Mouse (Mus musculus): Measurements from ENCODE around the gene Rhbdf2. TPM values are rescaled to one million over a fixed set of nuclear protein-coding genes. Genes with fewer than 3 reads are reported as not detected.

Gene Rhbdf2
- polyA plus RNA-seq, 1 experiment from 2014 or later: 1.7 TPM

DNA sequence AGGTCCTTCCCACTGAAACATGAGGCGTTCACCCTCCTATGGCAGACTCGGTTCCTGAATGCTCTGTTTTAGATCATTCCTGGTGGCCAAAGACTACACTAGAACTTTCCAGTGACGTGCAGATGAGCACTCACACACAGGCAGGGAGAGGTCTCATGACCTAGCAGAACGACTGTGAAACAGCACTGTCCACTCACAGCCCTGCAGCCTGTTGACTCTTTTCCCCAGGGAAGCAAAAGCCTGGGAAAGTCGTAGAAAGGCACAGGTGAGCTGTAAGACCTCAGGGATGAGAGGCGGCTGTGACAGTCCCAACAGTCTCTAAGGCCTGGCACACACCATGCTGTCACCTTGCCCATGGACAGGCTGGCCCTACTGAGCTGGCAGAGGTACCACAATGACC, 70.5 kb downstream of the Rhbdf2 start:
- no peaks in the 10 kb centered on the region for H3K9me3 ChIP-seq (ENCODE audit: control insufficient read depth, low read length)
- 0 out of 2 replicates have a peak overlapping the region, but pooled peaks have one; percentile 10 for H3K9ac ChIP-seq (ENCODE audit: low read depth, low read length)
- H3K4me2 ChIP-seq (ENCODE audit: low read length): no peak overlapping the region
- H3K27me3 ChIP-seq (replicated peaks; ENCODE audit: control insufficient read depth, insufficient read depth, low read length): no peaks in the 10 kb centered on the region
- 75% methylated on average over 6 of the region's 6 CpGs for WGBS
- peak overlapping the region; percentile 1; the same call in 1 of the 2 replicates for H3K27ac ChIP-seq (ENCODE audit: low read depth, low read length)
- peaks cover 27% of the 10 kb centered on the region for H3K4me1 ChIP-seq (ENCODE audit: control insufficient read depth, insufficient read depth, low read depth, low read length)
- ATAC-seq: no peak
- H3K36me3 ChIP-seq (ENCODE audit: control insufficient read depth, insufficient read depth, low read length): no peaks in the 10 kb centered on the region
- no peak overlapping the region for H3K4me3 ChIP-seq (ENCODE audit: low read length)

DNA sequence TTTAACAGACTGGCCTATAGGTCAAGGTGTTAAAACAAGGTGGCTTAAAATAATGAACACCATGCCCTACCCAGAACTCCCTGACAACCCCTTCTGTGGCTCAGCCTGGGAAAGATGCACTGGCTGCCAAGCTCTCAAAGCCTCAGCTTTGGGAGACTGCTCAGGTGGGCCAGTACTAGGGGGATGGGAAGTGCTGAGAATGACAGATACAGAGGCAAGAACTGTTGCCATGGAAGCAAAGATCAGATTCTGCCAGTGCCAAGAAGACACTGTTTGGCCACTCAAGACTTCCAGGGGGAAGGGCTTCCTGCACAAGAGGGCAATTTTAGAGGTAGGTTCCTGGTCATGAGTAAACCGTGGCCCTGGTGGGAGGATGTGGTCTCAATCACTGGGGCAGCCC, 71.2 kb downstream of the Rhbdf2 start:
- H3K9ac ChIP-seq (ENCODE audit: low read depth, low read length): no peak overlapping the region
- no peaks in the 10 kb centered on the region for H3K36me3 ChIP-seq (ENCODE audit: control insufficient read depth, insufficient read depth, low read length)
- H3K27ac ChIP-seq (ENCODE audit: low read depth, low read length): peak overlapping the region; percentile 1; the same call in 1 of the 2 replicates
- WGBS: 50% methylated on average over 1 of the region's 1 CpGs
- no peaks in the 10 kb centered on the region for H3K9me3 ChIP-seq (ENCODE audit: control insufficient read depth, low read length)
- H3K27me3 ChIP-seq (replicated peaks; ENCODE audit: control insufficient read depth, insufficient read depth, low read length): no peaks in the 10 kb centered on the region
- H3K4me2 ChIP-seq (ENCODE audit: low read length): no peak overlapping the region
- peak; percentile 17; the same call in 1 of the 2 replicates for ATAC-seq
- peaks cover 30% of the 10 kb centered on the region for H3K4me1 ChIP-seq (ENCODE audit: control insufficient read depth, insufficient read depth, low read depth, low read length)
- H3K4me3 ChIP-seq (ENCODE audit: low read length): no peak overlapping the region

- H3K27me3 ChIP-seq (replicated peaks; ENCODE audit: control insufficient read depth, insufficient read depth, low read length): no peaks in the 10 kb centered on the region
- no peak overlapping the region for H3K27ac ChIP-seq (ENCODE audit: low read depth, low read length)
- no peaks in the 10 kb centered on the region for H3K36me3 ChIP-seq (ENCODE audit: control insufficient read depth, insufficient read depth, low read length)
- WGBS: 37% methylated on average over 12 of the region's 12 CpGs
- H3K4me2 ChIP-seq (ENCODE audit: low read length): no peak overlapping the region
- H3K4me1 ChIP-seq (ENCODE audit: control insufficient read depth, insufficient read depth, low read depth, low read length): peaks cover 36% of the 10 kb centered on the region
- H3K9ac ChIP-seq (ENCODE audit: low read depth, low read length): no peak overlapping the region
- no peak overlapping the region for H3K4me3 ChIP-seq (ENCODE audit: low read length)
- peak; percentile 12; the same call in 1 of the 2 replicates for ATAC-seq
- no peaks in the 10 kb centered on the region for H3K9me3 ChIP-seq (ENCODE audit: control insufficient read depth, low read length)
Measured at GRCm38 (mm10) chr11:116554171-116554878, 72.5 kb downstream of the Rhbdf2 start.

DNA sequence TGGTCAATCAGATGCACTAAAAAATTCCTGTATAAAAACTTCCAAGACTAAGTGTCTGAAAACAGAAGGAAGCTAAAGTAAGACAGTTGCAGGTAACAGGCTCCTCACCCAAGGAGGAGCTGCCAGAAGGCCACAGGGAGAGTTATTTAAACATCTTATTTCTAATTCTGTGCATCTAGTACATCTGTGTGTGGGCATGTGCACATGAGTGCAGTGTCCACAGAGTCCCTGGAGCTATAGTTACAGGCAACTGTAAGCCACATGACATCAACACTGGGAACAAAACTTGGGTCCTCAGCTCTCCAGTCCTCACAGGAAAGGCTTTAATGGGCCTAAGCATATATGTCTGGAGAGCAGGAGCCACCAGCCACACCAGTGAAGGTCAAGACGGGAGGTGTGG, 74.6 kb downstream of the Rhbdf2 start:
- no peak overlapping the region for H3K9ac ChIP-seq (ENCODE audit: low read depth, low read length)
- no peak overlapping the region for H3K4me2 ChIP-seq (ENCODE audit: low read length)
- no peaks in the 10 kb centered on the region for H3K9me3 ChIP-seq (ENCODE audit: control insufficient read depth, low read length)
- H3K4me3 ChIP-seq (ENCODE audit: low read length): no peak overlapping the region
- peaks cover 5% of the 10 kb centered on the region for H3K36me3 ChIP-seq (ENCODE audit: control insufficient read depth, insufficient read depth, low read length)
- ATAC-seq: no peak
- H3K27ac ChIP-seq (ENCODE audit: low read depth, low read length): no peak overlapping the region
- 84% methylated on average over 1 of the region's 1 CpGs for WGBS
- H3K4me1 ChIP-seq (ENCODE audit: control insufficient read depth, insufficient read depth, low read depth, low read length): peaks cover 33% of the 10 kb centered on the region
- no peaks in the 10 kb centered on the region for H3K27me3 ChIP-seq (replicated peaks; ENCODE audit: control insufficient read depth, insufficient read depth, low read length)

GRCm38 (mm10) chr11:116550748-116551147, 76.1 kb downstream of the Rhbdf2 start:
- Histone ChIP-seq H3K4me3 (ENCODE audit: low read length) (no peak overlapping the region), H3K9ac (ENCODE audit: low read depth, low read length) (no peak overlapping the region), H3K27me3 (replicated peaks; ENCODE audit: control insufficient read depth, insufficient read depth, low read length) (no peaks in the 10 kb centered on the region), H3K27ac (ENCODE audit: low read depth, low read length) (no peak overlapping the region), H3K4me2 (ENCODE audit: low read length) (no peak overlapping the region), H3K36me3 (ENCODE audit: control insufficient read depth, insufficient read depth, low read length) (peaks cover 6% of the 10 kb centered on the region), H3K9me3 (ENCODE audit: control insufficient read depth, low read length) (no peaks in the 10 kb centered on the region), H3K4me1 (ENCODE audit: control insufficient read depth, insufficient read depth, low read depth, low read length) (peaks cover 24% of the 10 kb centered on the region)
- WGBS: 76% methylated on average over 7 of the region's 7 CpGs
- no peak for ATAC-seq

DNA sequence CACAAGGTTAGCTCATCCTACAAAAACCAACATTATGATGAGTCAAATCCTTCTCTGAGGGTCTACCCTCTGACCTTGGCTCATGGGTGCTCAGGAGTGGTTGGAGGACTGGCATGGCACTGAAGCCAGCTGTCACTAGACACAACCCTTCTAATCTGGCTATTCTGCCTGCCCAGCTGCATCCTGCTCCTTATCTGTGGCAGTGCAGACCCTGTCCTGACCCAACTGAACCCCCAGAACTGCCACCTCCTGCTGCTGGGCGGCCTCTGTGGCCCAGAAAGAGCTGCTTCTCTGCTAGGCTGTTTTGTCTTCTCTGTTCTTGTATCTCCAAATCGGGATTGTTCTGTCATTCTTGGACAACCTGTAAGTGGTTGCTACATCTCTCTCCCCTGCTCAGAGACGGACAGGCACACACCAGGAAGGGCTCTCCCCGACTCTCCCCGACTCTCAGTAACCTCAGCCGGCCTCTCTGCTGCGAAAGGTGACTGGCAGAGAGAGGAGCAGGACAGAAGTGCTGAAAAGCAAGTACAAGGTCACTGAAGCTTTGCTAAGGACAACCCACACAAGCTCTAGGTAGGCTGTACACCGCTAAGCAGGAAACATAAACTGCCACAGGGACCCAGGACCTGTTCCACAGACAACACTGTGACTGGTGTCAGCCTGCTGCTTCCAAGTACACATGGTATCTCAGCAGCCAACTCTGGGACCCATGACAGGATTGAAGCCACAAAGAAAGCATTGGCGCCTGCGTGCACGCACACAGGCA, 77.4 kb downstream of the Rhbdf2 start:
- no peak for ATAC-seq
- Histone ChIP-seq H3K9ac (ENCODE audit: low read depth, low read length) (no peak overlapping the region), H3K4me1 (ENCODE audit: control insufficient read depth, insufficient read depth, low read depth, low read length) (peaks cover 13% of the 10 kb centered on the region), H3K27me3 (replicated peaks; ENCODE audit: control insufficient read depth, insufficient read depth, low read length) (no peaks in the 10 kb centered on the region), H3K9me3 (ENCODE audit: control insufficient read depth, low read length) (no peaks in the 10 kb centered on the region), H3K4me2 (ENCODE audit: low read length) (no peak overlapping the region), H3K36me3 (ENCODE audit: control insufficient read depth, insufficient read depth, low read length) (peaks cover 19% of the 10 kb centered on the region), H3K27ac (ENCODE audit: low read depth, low read length) (no peak overlapping the region), H3K4me3 (ENCODE audit: low read length) (no peak overlapping the region)
- 89% methylated on average over 11 of the region's 11 CpGs for WGBS

- 94% methylated on average over 9 of the region's 9 CpGs for WGBS
- ATAC-seq: no peak
- no peak overlapping the region for H3K4me2 ChIP-seq (ENCODE audit: low read length)
- H3K9ac ChIP-seq (ENCODE audit: low read depth, low read length): no peak overlapping the region
- H3K36me3 ChIP-seq (ENCODE audit: control insufficient read depth, insufficient read depth, low read length): peaks cover 26% of the 10 kb centered on the region
- H3K4me1 ChIP-seq (ENCODE audit: control insufficient read depth, insufficient read depth, low read depth, low read length): peaks cover 9% of the 10 kb centered on the region
- H3K9me3 ChIP-seq (ENCODE audit: control insufficient read depth, low read length): no peaks in the 10 kb centered on the region
- H3K4me3 ChIP-seq (ENCODE audit: low read length): no peak overlapping the region
- no peaks in the 10 kb centered on the region for H3K27me3 ChIP-seq (replicated peaks; ENCODE audit: control insufficient read depth, insufficient read depth, low read length)
- H3K27ac ChIP-seq (ENCODE audit: low read depth, low read length): no peak overlapping the region
Measured at GRCm38 (mm10) chr11:116548780-116549179, 78.0 kb downstream of the Rhbdf2 start.

Other genes starting within 250 kb of the Rhbdf2 start
- 27.8 and 28.5 TPM in 2 replicates for gene Rnf157, start 214.0 kb downstream of the Rhbdf2 start, polyA plus RNA-seq (2015; fragmentation: Nextera tagmentation; extraction: Ambion mirVana)
- gene Ubald2, start 192.9 kb downstream of the Rhbdf2 start, polyA plus RNA-seq (2015; fragmentation: Nextera tagmentation; extraction: Ambion mirVana): 28.3 and 35.1 TPM in 2 replicates
- 0.38 and 0.40 TPM in 2 replicates for gene Qrich2, start 160.8 kb downstream of the Rhbdf2 start, polyA plus RNA-seq (2015; fragmentation: Nextera tagmentation; extraction: Ambion mirVana)
- 181 and 190 TPM in 2 replicates for gene Prpsap1, start 132.8 kb downstream of the Rhbdf2 start, polyA plus RNA-seq (2015; fragmentation: Nextera tagmentation; extraction: Ambion mirVana)
- gene Sphk1, start 96.1 kb downstream of the Rhbdf2 start, polyA plus RNA-seq (2015; fragmentation: Nextera tagmentation; extraction: Ambion mirVana): 10.7 and 13.9 TPM in 2 replicates
- 16.4 and 16.6 TPM in 2 replicates for gene Ube2o, start 45.6 kb downstream of the Rhbdf2 start, polyA plus RNA-seq (2015; fragmentation: Nextera tagmentation; extraction: Ambion mirVana)
- 0.51 and 0.55 TPM in 2 replicates for gene Aanat, start 40.6 kb downstream of the Rhbdf2 start, polyA plus RNA-seq (2015; fragmentation: Nextera tagmentation; extraction: Ambion mirVana)
- 3.1 and 4.2 TPM in 2 replicates for gene Prcd, start 26.5 kb upstream of the Rhbdf2 start, polyA plus RNA-seq (2015; fragmentation: Nextera tagmentation; extraction: Ambion mirVana)
- 34.4 and 37.4 TPM in 2 replicates for gene Cygb, start 27.3 kb upstream of the Rhbdf2 start, polyA plus RNA-seq (2015; fragmentation: Nextera tagmentation; extraction: Ambion mirVana)
- not detected in 2 replicates for gene St6galnac1, start 148.5 kb upstream of the Rhbdf2 start, polyA plus RNA-seq (2015; fragmentation: Nextera tagmentation; extraction: Ambion mirVana)
- gene Mxra7, start 201.0 kb upstream of the Rhbdf2 start, polyA plus RNA-seq (2015; fragmentation: Nextera tagmentation; extraction: Ambion mirVana): 33.7 and 37.7 TPM in 2 replicates
- 62.6 and 62.8 TPM in 2 replicates for gene Mettl23, start 216.3 kb upstream of the Rhbdf2 start, polyA plus RNA-seq (2015; fragmentation: Nextera tagmentation; extraction: Ambion mirVana)
- 67.2 and 70.2 TPM in 2 replicates for gene Jmjd6, start 216.4 kb upstream of the Rhbdf2 start, polyA plus RNA-seq (2015; fragmentation: Nextera tagmentation; extraction: Ambion mirVana)
- gene Mfsd11, start 225.4 kb upstream of the Rhbdf2 start, polyA plus RNA-seq (2015; fragmentation: Nextera tagmentation; extraction: Ambion mirVana): 52.1 and 52.7 TPM in 2 replicates
- gene Srsf2, start 226.1 kb upstream of the Rhbdf2 start, polyA plus RNA-seq (2015; fragmentation: Nextera tagmentation; extraction: Ambion mirVana): 469 and 518 TPM in 2 replicates